Mouse (Mus musculus) liver, embryonic 11.5 days (tissue): ENCODE data around the gene Raly. TPM values are rescaled to one million over a fixed set of nuclear protein-coding genes. Genes with fewer than 3 reads are reported as not detected.

Experiments used
- ATAC-seq: fragments of 200-750 bp; cut with Nextera tagmentation; replicated peaks from 2 replicates; pipeline ENCODE4 v1.8.0; 2017; ENCODE audit warnings: moderate number of reproducible peaks, mild to moderate bottlenecking, moderate TSS enrichment, moderate library complexity; ENCODE audit not compliant: low FRiP score
- DNase-seq: peaks from one replicate; pipeline ENCODE4 v3.0.0-alpha.2; 2017; ENCODE audit warnings: low spot score
- H3K27ac ChIP-seq: fragments of 300-500 bp; sonication (generic); 2 replicates; pipeline ENCODE4 v1.5.1; 2014; ENCODE audit warnings: mild to moderate bottlenecking, low read depth, low read length, control low read depth
- H3K27me3 ChIP-seq: fragments of 300-500 bp; sonication (generic); replicated peaks from 2 replicates; pipeline ENCODE4 v1.6.1; 2014; ENCODE audit warnings: low read length, mixed read lengths; ENCODE audit not compliant: control insufficient read depth, insufficient read depth
- H3K36me3 ChIP-seq: fragments of 300-500 bp; sonication (generic); 2 replicates; pipeline ENCODE4 v1.6.1; 2014; ENCODE audit warnings: mild to moderate bottlenecking, low read length, moderate library complexity, mixed read lengths; ENCODE audit not compliant: control insufficient read depth, insufficient read depth
- H3K4me1 ChIP-seq: fragments of 300-500 bp; sonication (generic); replicated peaks from 2 replicates; pipeline ENCODE4 v1.6.1; 2014; ENCODE audit warnings: low read length, mixed read lengths; ENCODE audit not compliant: control insufficient read depth, insufficient read depth
- H3K4me2 ChIP-seq: fragments of 300-500 bp; sonication (generic); 2 replicates; pipeline ENCODE4 v1.6.1; 2014; ENCODE audit warnings: mild to moderate bottlenecking, control low read depth, moderate library complexity
- H3K4me3 ChIP-seq: fragments of 300-500 bp; sonication (generic); 2 replicates; pipeline ENCODE4 v1.5.1; 2014; ENCODE audit warnings: low read depth, low read length, control low read depth
- H3K9ac ChIP-seq: fragments of 300-500 bp; sonication (generic); 2 replicates; pipeline ENCODE4 v1.6.1; 2014; ENCODE audit warnings: low read depth, low read length, control low read depth
- H3K9me3 ChIP-seq: fragments of 300-500 bp; sonication (generic); 2 replicates; pipeline ENCODE4 v1.6.1; 2016; ENCODE audit warnings: low read length, inconsistent platforms, mixed read lengths; ENCODE audit not compliant: control insufficient read depth
- WGBS: fragments of 180-500 bp; shearing (Covaris S2); extraction: QIAGEN DNeasy Blood & Tissue Kit; methylation state at CpG from one replicate; pipeline ENCODE4 v1.1.7; 2014; 5-methylcytosine and 5-hydroxymethylcytosine counted together
- polyA plus RNA-seq: library from polyadenylated mRNA; unstranded; fragments of >200 nt; fragmentation: Nextera tagmentation; extraction: Ambion mirVana; gene quantifications from 2 replicates; pipeline ENCODE4 v1.2.1, GENCODE M21; 2014

The Raly gene
- polyA plus RNA-seq, 1 experiment from 2014 or later = 66.2 TPM

DNA sequence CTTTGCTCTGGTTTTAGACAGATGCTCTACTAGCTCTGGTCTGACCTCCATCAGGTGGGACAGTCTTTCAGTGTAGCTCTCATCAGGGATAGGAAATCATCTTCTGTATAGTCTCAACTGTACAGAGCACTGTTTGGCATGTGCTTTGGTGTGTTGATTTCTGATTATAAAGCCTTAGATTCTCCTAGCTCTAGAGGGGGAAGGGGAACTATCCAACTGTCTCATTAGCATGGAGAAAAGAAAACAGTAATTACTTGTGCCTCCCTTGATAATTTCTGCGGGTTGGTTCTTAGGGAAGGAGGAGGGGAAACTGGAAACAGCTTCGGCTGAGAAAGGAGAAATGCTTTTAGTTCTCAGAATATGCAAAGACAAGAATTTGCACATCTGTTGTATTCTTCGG is 26.2 kb downstream of the Raly start:
- H3K9me3 ChIP-seq = no peaks in the 10 kb centered on the region
- H3K4me3 ChIP-seq = no peak overlapping the region
- peaks cover 33% of the 10 kb centered on the region for H3K4me1 ChIP-seq
- 57% methylated on average over 3 of the region's 3 CpGs for WGBS
- ATAC-seq (no peak), DNase-seq (no peak)
- no peak overlapping the region for H3K9ac ChIP-seq
- H3K36me3 ChIP-seq = no peaks in the 10 kb centered on the region
- H3K4me2 ChIP-seq = no peak overlapping the region
- H3K27ac ChIP-seq = no peak overlapping the region
- no peaks in the 10 kb centered on the region for H3K27me3 ChIP-seq

DNA sequence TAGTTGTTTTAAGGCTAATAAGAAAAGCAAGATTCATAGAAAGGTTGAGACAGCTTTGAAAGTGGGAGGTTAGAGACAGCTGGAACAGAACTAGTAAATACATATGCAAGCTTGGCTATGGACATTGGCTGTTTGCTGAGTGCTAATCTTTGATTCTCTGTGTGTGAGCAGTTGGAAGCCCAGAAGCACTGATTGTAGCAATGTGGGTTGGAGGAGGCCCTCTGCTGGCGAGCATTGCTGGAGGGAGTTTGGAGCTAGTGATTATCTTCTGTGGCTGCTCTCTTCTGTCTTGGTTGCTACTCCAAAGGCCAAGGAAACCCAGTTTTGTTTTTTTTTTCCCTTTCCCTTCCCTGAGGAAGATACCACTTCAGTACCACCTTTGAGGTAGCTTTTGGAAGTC is 26.9 kb downstream of the Raly start:
- no peak for ATAC-seq
- H3K27me3 ChIP-seq = no peaks in the 10 kb centered on the region
- peaks cover 33% of the 10 kb centered on the region for H3K4me1 ChIP-seq
- DNase-seq = no peak
- no peak overlapping the region for H3K4me3 ChIP-seq
- 5% methylated on average over 1 of the region's 1 CpGs for WGBS
- H3K4me2 ChIP-seq = no peak overlapping the region
- 0 out of 2 replicates have a peak, but pooled peaks cover 2% of the 10 kb centered on the region for H3K36me3 ChIP-seq
- H3K27ac ChIP-seq = no peak overlapping the region
- H3K9me3 ChIP-seq = no peaks in the 10 kb centered on the region
- H3K9ac ChIP-seq = no peak overlapping the region

DNA sequence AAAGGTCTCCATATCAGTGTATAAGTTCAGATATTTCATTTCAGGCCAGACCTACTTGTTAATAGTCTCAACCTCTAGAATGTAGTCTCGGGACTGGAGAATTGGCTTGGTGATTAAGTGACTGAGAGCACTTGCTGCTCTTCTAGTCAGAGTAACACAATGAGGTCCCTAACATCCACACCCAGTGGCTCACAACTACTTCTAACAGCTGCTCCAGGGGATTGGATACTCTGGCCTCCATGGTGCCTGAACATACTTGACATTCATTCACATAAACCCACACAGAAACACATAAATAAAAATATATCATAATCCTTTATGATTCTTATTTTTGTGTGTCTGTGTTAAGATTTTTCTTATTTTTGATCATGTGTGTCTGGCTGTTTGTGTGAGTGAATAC is 27.7 kb downstream of the Raly start:
- 66% methylated on average over 1 of the region's 1 CpGs for WGBS
- Histone ChIP-seq H3K27me3 (no peaks in the 10 kb centered on the region), H3K4me1 (peaks cover 33% of the 10 kb centered on the region), H3K9ac (no peak overlapping the region), H3K4me2 (no peak overlapping the region), H3K9me3 (no peaks in the 10 kb centered on the region), H3K36me3 (0 out of 2 replicates have a peak, but pooled peaks cover 2% of the 10 kb centered on the region), H3K4me3 (no peak overlapping the region), H3K27ac (no peak overlapping the region)
- ATAC-seq (no peak), DNase-seq (no peak)

DNA sequence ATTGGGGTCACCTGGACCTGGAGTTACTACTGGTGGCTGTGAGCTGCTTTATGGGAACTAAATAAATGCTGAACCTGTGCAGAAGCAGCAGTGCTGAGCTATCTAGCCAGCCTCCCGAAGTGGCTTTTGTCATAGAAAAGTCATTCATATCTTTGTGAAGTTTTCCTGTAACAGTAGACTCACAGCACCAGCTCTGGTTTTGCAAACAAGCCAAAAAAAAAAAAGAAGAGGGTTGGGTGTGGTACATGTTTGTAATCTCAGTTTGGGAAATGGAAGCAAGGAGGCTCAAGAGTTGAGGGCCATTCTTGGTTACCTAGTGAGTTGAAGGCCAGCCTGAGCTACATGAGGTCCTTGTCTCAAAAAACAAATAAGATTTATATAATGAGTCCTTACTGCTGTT is 29.4 kb downstream of the Raly start:
- Histone ChIP-seq H3K4me1 (peaks cover 33% of the 10 kb centered on the region), H3K9me3 (no peaks in the 10 kb centered on the region), H3K36me3 (0 out of 2 replicates have a peak, but pooled peaks cover 2% of the 10 kb centered on the region), H3K27ac (no peak overlapping the region), H3K4me2 (no peak overlapping the region), H3K27me3 (no peaks in the 10 kb centered on the region), H3K4me3 (no peak overlapping the region), H3K9ac (no peak overlapping the region)
- WGBS = 71% methylated on average over 1 of the region's 1 CpGs
- no peak for ATAC-seq
- no peak for DNase-seq

DNA sequence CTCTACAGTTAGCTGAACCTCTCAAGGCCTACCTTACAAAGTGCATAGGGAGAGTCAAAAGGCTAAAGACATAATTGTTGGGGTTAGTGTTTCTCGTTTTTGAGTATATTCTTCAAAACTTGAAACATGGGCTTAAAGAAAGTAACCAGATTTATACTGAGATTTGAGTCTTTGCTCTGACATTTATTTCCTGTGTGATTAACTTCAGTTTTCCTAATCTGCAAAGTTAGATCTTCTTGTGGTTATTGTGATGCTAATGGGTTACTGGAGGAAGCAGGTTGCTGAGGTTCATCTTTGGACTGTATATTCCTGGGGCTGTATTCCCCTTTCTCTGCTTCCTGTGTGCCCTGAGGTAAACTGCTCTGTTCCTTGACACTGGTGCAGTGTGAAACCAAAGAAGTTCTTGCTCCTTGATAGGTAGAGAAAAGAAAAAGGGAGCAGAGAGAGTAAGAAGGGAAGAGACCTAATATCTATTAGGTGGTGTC is 35.2 kb downstream of the Raly start:
- Histone ChIP-seq H3K4me3 (no peak overlapping the region), H3K4me1 (peaks cover 10% of the 10 kb centered on the region), H3K4me2 (no peak overlapping the region), H3K9ac (no peak overlapping the region), H3K9me3 (no peaks in the 10 kb centered on the region), H3K27me3 (no peaks in the 10 kb centered on the region), H3K36me3 (0 out of 2 replicates have a peak, but pooled peaks cover 2% of the 10 kb centered on the region), H3K27ac (no peak overlapping the region)
- 84% methylated on average over 1 of the region's 1 CpGs for whole genome bisulfite sequencing
- no peak for ATAC-seq
- DNase-seq = no peak

DNA sequence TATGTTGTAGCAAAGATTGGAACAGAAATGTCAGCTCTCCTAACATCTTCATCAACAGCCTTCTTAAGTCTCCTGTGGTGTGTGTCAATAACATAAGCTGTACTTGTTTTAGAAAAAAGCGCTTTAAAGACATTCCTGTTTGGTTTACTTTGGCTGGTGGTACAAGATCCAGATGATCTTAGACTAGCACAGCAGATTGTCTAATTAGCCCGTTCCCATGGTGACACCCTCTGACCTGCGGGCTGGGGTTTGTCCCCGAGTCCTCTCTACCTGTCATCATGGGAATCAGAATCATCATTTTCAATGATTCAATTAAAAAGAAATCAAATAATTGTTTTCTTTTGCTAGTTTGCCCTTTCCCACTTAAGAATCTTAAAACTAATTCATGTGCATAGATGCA is 36.6 kb downstream of the Raly start:
- H3K9me3 ChIP-seq = no peaks in the 10 kb centered on the region
- ATAC-seq = no peak
- no peak for DNase-seq
- 85% methylated on average over 4 of the region's 4 CpGs for WGBS
- H3K4me2 ChIP-seq = no peak overlapping the region
- 0 out of 2 replicates have a peak, but pooled peaks cover under 1% of the 10 kb centered on the region for H3K36me3 ChIP-seq
- H3K27me3 ChIP-seq = no peaks in the 10 kb centered on the region
- H3K4me1 ChIP-seq = peaks cover 19% of the 10 kb centered on the region
- no peak overlapping the region for H3K27ac ChIP-seq
- H3K4me3 ChIP-seq = no peak overlapping the region
- H3K9ac ChIP-seq = no peak overlapping the region

DNA sequence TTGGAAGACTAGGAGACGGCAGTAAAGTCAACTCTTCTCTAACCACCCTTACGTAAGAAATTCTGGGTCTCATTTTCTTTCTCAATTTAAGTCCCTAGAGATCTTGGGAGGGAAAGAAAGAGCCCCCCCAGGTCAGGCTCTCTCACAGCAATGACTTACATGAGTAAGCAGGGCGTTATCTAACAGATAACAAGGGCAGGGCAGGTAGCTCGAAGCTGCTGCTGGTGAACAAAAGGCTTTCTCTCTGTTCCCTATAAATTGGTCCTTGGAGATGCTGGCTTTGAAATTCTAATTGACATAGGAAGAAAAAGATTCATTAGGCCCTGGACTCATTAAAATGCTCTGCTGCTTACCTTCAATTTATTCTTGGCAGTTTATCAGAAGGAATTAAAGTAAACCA is 41.6 kb downstream of the Raly start:
- H3K9me3 ChIP-seq = no peaks in the 10 kb centered on the region
- 51% methylated on average over 4 of the region's 4 CpGs for WGBS
- no peak for ATAC-seq
- no peak overlapping the region for H3K27ac ChIP-seq
- no peak for DNase-seq
- peaks cover 6% of the 10 kb centered on the region; the same call in 1 of the 2 replicates for H3K36me3 ChIP-seq
- peaks cover 25% of the 10 kb centered on the region for H3K4me1 ChIP-seq
- no peak overlapping the region for H3K9ac ChIP-seq
- H3K27me3 ChIP-seq = no peaks in the 10 kb centered on the region
- peak overlapping the region; percentile 15; the same call in 1 of the 2 replicates for H3K4me2 ChIP-seq
- no peak overlapping the region for H3K4me3 ChIP-seq

DNA sequence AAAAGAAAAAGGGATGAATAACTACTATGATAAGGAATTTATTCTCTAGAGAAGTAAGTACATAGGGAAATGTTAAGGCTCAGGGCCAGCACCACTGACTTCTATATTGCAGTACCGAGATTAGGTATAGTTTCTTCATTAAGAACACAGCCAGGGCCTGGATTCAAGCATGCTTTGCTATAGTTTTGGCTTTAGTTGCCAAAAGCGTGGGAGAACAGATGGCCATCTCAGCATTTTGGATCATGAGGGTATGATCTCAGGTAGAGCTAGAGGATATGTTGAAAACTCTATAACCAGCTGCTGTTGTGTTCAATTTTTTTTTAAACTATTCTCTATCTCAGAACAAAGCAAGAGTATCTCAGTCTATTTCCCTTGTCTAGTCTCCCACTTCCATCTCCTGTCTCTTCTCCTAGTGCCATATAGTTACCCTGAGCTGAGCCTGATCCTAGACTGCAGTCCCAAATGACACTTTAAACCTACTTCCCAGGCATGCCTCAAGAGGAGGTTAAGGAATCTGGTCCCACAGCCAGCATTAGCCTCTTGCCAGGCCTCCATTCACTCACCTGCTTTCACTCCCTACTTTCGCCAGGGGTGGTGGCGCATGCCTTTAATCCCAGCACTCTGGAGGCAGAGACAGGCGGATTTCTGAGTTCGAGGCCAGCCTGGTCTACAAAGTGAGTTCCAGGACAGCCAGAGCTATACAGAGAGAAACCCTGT is 43.4 kb downstream of the Raly start:
- H3K9me3 ChIP-seq = no peaks in the 10 kb centered on the region
- H3K36me3 ChIP-seq = peaks cover 6% of the 10 kb centered on the region; the same call in 1 of the 2 replicates
- no peak overlapping the region for H3K27ac ChIP-seq
- H3K27me3 ChIP-seq = no peaks in the 10 kb centered on the region
- no peak overlapping the region for H3K9ac ChIP-seq
- H3K4me1 ChIP-seq = peaks cover 25% of the 10 kb centered on the region
- H3K4me3 ChIP-seq = no peak overlapping the region
- DNase-seq (no peak), ATAC-seq (no peak)
- WGBS = 95% methylated on average over 6 of the region's 6 CpGs
- no peak overlapping the region for H3K4me2 ChIP-seq

DNA sequence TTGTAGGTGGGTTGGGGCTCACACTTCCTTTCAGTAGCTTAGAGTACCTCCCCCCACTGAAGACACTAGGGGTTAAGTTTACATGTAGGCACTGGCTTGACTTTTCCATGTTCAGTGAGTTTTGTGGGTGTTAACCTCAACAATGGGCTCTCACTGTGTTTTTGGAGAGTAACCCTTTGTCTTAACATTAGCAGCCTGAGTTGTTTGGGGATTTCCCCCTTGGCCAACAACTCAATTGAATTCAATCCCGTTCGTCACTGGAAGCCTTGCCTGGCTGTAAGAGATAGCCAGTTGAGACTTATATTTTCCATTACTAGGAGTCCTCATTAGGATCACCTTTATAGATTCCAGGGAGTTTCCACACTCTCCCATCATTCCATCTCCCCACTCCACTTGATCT is 45.6 kb downstream of the Raly start:
- Histone ChIP-seq H3K27me3 (no peaks in the 10 kb centered on the region), H3K4me2 (no peak overlapping the region), H3K4me3 (no peak overlapping the region), H3K9ac (no peak overlapping the region), H3K36me3 (peaks cover 6% of the 10 kb centered on the region; the same call in 1 of the 2 replicates), H3K27ac (no peak overlapping the region), H3K9me3 (no peaks in the 10 kb centered on the region), H3K4me1 (peaks cover 18% of the 10 kb centered on the region)
- DNase-seq (no peak), ATAC-seq (no peak)
- WGBS = 86% methylated on average over 2 of the region's 2 CpGs
